Comparison of ENCODE assay signal across 9 mouse cellular contexts in the genomic region with DNA sequence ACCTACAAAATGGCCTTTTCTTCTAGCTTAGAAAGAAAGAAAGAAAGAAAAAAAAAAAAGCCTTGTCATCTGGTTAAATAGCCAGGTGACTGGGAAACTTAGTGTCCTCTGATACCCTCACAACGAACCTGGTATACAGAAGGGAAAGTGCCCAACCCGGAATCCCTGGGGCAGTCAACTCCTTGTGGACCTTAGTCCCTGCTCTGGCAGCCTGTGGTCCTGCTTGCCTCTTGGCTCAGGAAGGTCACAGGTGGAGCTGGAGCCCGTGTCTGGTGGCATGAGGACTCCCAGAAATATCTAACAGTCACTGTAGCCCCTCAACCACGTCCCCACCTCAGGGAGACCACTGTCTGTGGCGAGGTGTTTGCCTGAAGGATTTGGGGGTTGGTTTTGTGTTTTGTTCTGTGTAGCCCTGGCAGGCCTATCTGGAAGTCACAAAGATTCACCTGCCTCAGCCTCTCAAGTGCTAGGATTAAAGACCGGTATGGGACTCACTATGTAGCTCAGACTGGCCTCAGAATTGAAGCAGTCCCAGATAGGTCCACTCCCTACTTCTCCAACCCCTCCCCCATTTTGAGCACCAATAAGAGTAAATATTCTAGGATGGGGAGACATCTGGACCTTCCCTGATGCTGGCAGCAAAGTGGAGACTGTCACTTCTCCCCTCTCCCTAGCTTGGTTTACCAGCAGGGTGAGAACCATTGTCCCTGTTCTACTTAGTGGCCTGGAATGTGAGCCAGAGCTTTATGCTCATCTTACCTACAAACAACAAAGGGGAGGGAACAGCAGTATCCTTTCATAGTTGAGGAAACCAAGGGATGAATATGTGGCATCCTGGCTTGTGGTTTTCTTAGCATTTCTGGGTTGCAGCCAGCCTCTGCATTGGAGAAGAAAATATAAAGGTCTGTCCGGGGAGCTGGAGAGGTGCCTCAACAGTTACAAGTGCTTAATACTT. TPM values are rescaled to one million over a fixed set of nuclear protein-coding genes. Genes with fewer than 3 reads are reported as not detected.
DNase-seq lines count a peak whose midpoint lies in the region; ATAC-seq lines count a peak whose summit lies in the region.
"Had no signal": no experiment of that assay in that cellular context is flagged by ENCODE, and none has a peak within 500 bp of the region (broad histone marks: within the 10 kb centered on the region; RNA-seq: fewer than 3 reads in every experiment).

No protein-coding gene starts in this region.

- H3K4me1 ChIP-seq in lung, embryonic 16.5 days (replicated peaks; ENCODE audit: control insufficient read depth, insufficient read depth, low read length): peaks cover 36% of the 10 kb centered on the region
- H3K4me1 ChIP-seq in intestine, embryonic 16.5 days (ENCODE audit: control insufficient read depth, insufficient read depth, low read length): peaks cover 29% of the 10 kb centered on the region
- H3K4me1 ChIP-seq in liver, embryonic 15.5 days (replicated peaks): peaks cover 35% of the 10 kb centered on the region
- H3K4me1 ChIP-seq in hindbrain, embryonic 13.5 days (replicated peaks): peaks cover 26% of the 10 kb centered on the region

- no peak overlapping the region; the same call in 1 of the 2 replicates for H3K4me3 ChIP-seq in lung, embryonic 16.5 days (ENCODE audit: low read length)
- no peak overlapping the region for H3K4me3 ChIP-seq in intestine, embryonic 16.5 days (ENCODE audit: low read length)
- H3K4me3 ChIP-seq in liver, embryonic 15.5 days (replicated peaks): no peak overlapping the region
- H3K4me3 ChIP-seq in hindbrain, embryonic 13.5 days: no peak overlapping the region

- no peaks in the 10 kb centered on the region for H3K36me3 ChIP-seq in lung, embryonic 16.5 days (ENCODE audit: control insufficient read depth, insufficient read depth, low read length)
- H3K36me3 ChIP-seq in intestine, embryonic 16.5 days (ENCODE audit: control insufficient read depth, insufficient read depth, low read length): no peaks in the 10 kb centered on the region
- no peaks in the 10 kb centered on the region for H3K36me3 ChIP-seq in liver, embryonic 15.5 days (replicated peaks)
- no peaks in the 10 kb centered on the region for H3K36me3 ChIP-seq in hindbrain, embryonic 13.5 days

- H3K4me2 ChIP-seq in lung, embryonic 16.5 days (ENCODE audit: low read depth, low read length): peak overlapping the region; percentile 60; the same call in 1 of the 2 replicates
- H3K4me2 ChIP-seq in intestine, embryonic 16.5 days (ENCODE audit: low read depth, low read length): no peak overlapping the region; the same call in 1 of the 2 replicates
- peak overlapping the region; percentile 52; the same call in 1 of the 2 replicates for H3K4me2 ChIP-seq in liver, embryonic 15.5 days
- H3K4me2 ChIP-seq in hindbrain, embryonic 13.5 days: no peak overlapping the region

- H3K27ac ChIP-seq in lung, embryonic 16.5 days (ENCODE audit: low read length): peak overlapping the region; percentile 64
- no peak overlapping the region for H3K27ac ChIP-seq in intestine, embryonic 16.5 days (ENCODE audit: low read length)
- H3K27ac ChIP-seq in liver, embryonic 15.5 days (replicated peaks): no peak overlapping the region
- H3K27ac ChIP-seq in hindbrain, embryonic 13.5 days: no peak overlapping the region

- WGBS in lung, embryonic 16.5 days: 56% methylated on average over 7 of the region's 7 CpGs
- WGBS in intestine, embryonic 16.5 days: 61% methylated on average over 7 of the region's 7 CpGs
- 48% methylated on average over 7 of the region's 7 CpGs for WGBS in liver, embryonic 15.5 days (ENCODE audit: insufficient replicate concordance)
- WGBS in hindbrain, embryonic 13.5 days: 67% methylated on average over 7 of the region's 7 CpGs

- no peak overlapping the region for H3K9ac ChIP-seq in lung, embryonic 16.5 days (ENCODE audit: low read length)
- H3K9ac ChIP-seq in intestine, embryonic 16.5 days (ENCODE audit: low read depth, low read length): peak overlapping the region; percentile 62; the same call in 1 of the 2 replicates
- no peak overlapping the region for H3K9ac ChIP-seq in liver, embryonic 15.5 days
- H3K9ac ChIP-seq in hindbrain, embryonic 13.5 days: no peak overlapping the region

- no peaks in the 10 kb centered on the region for H3K27me3 ChIP-seq in lung, embryonic 16.5 days (ENCODE audit: control insufficient read depth, insufficient read depth, low read depth, low read length)
- H3K27me3 ChIP-seq in intestine, embryonic 16.5 days (replicated peaks; ENCODE audit: control insufficient read depth, insufficient read depth, low read length): no peaks in the 10 kb centered on the region
- peaks cover 35% of the 10 kb centered on the region for H3K27me3 ChIP-seq in liver, embryonic 15.5 days
- H3K27me3 ChIP-seq in hindbrain, embryonic 13.5 days: peaks cover 35% of the 10 kb centered on the region; the same call in 1 of the 2 replicates

- peak; percentile 70 for DNase-seq in cerebellum, adult 9-11 months
- no peak for DNase-seq in lung, adult 18-20 months

- no peak for ATAC-seq in cerebellum, adult (ENCODE audit: insufficient number of reproducible peaks, low FRiP score, low TSS enrichment)
- ATAC-seq in lung, embryonic 16.5 days (ENCODE audit: low read depth): no peak
- no peak for ATAC-seq in intestine, embryonic 16.5 days
- no peak for ATAC-seq in liver, embryonic 15.5 days (ENCODE audit: insufficient read depth)
- no peak for ATAC-seq in megakaryocyte, adult 5-6 weeks (ENCODE audit: poor library complexity, severe bottlenecking)
- no peak for ATAC-seq in hindbrain, embryonic 13.5 days (ENCODE audit: low FRiP score)
- ATAC-seq: inflammation-experienced regulatory T-cells, adult 6 months had no signal

- no peaks in the 10 kb centered on the region for H3K9me3 ChIP-seq in lung, embryonic 16.5 days (ENCODE audit: control insufficient read depth, low read length)
- H3K9me3 ChIP-seq in intestine, embryonic 16.5 days (ENCODE audit: control insufficient read depth, low read length): no peaks in the 10 kb centered on the region
- no peaks in the 10 kb centered on the region for H3K9me3 ChIP-seq in liver, embryonic 15.5 days (replicated peaks)
- H3K9me3 ChIP-seq in hindbrain, embryonic 13.5 days: no peaks in the 10 kb centered on the region

RNA-seq across cellular contexts. Expression of a gene that starts 21.4 kb away (rescaled TPM):
- polyA plus RNA-seq in lung, embryonic 16.5 days (2015; fragmentation: Nextera tagmentation; extraction: Ambion mirVana): 32.3 and 36.0 TPM in 2 replicates
- 25.3 and 28.6 TPM in 2 replicates for polyA plus RNA-seq in intestine, embryonic 16.5 days (2015; fragmentation: Nextera tagmentation; extraction: Ambion mirVana)
- 11.1 and 12.2 TPM in 2 replicates for polyA plus RNA-seq in liver, embryonic 15.5 days (2015; fragmentation: Nextera tagmentation; extraction: Ambion mirVana)
- total RNA-seq in megakaryocyte, adult 5-6 weeks (2015): 36.1 and 38.2 TPM in 2 replicates
- total RNA-seq in megakaryocyte, adult 5-6 weeks (2017): 20.3 and 23.8 TPM in 2 replicates
- 15.6 and 15.7 TPM in 2 replicates for polyA plus RNA-seq in hindbrain, embryonic 13.5 days (2015; fragmentation: Nextera tagmentation; extraction: Ambion mirVana)

RNA-seq across cellular contexts. Expression of a gene that starts 34.5 kb away (rescaled TPM):
- 146 and 148 TPM in 2 replicates for polyA plus RNA-seq in lung, embryonic 16.5 days (2015; fragmentation: Nextera tagmentation; extraction: Ambion mirVana)
- 119 and 122 TPM in 2 replicates for polyA plus RNA-seq in intestine, embryonic 16.5 days (2015; fragmentation: Nextera tagmentation; extraction: Ambion mirVana)
- 91.3 and 103 TPM in 2 replicates for polyA plus RNA-seq in liver, embryonic 15.5 days (2015; fragmentation: Nextera tagmentation; extraction: Ambion mirVana)
- 65.3 and 85.6 TPM in 2 replicates for total RNA-seq in megakaryocyte, adult 5-6 weeks (2015)
- 30.1 and 34.0 TPM in 2 replicates for total RNA-seq in megakaryocyte, adult 5-6 weeks (2017)
- 123 and 125 TPM in 2 replicates for polyA plus RNA-seq in hindbrain, embryonic 13.5 days (2015; fragmentation: Nextera tagmentation; extraction: Ambion mirVana)

RNA-seq across cellular contexts. Expression of a gene that starts 34.9 kb away (rescaled TPM):
- polyA plus RNA-seq in lung, embryonic 16.5 days (2015; fragmentation: Nextera tagmentation; extraction: Ambion mirVana): 171 and 180 TPM in 2 replicates
- 288 and 307 TPM in 2 replicates for polyA plus RNA-seq in intestine, embryonic 16.5 days (2015; fragmentation: Nextera tagmentation; extraction: Ambion mirVana)
- polyA plus RNA-seq in liver, embryonic 15.5 days (2015; fragmentation: Nextera tagmentation; extraction: Ambion mirVana): 98.9 and 107 TPM in 2 replicates
- total RNA-seq in megakaryocyte, adult 5-6 weeks (2015): 47.0 and 58.7 TPM in 2 replicates
- total RNA-seq in megakaryocyte, adult 5-6 weeks (2017): 82.3 and 89.4 TPM in 2 replicates
- polyA plus RNA-seq in hindbrain, embryonic 13.5 days (2015; fragmentation: Nextera tagmentation; extraction: Ambion mirVana): 237 and 248 TPM in 2 replicates

RNA-seq across cellular contexts. Expression of a gene that starts 35.0 kb away (rescaled TPM):
- 32.4 and 39.8 TPM in 2 replicates for polyA plus RNA-seq in lung, embryonic 16.5 days (2015; fragmentation: Nextera tagmentation; extraction: Ambion mirVana)
- polyA plus RNA-seq in intestine, embryonic 16.5 days (2015; fragmentation: Nextera tagmentation; extraction: Ambion mirVana): 12.5 and 14.5 TPM in 2 replicates
- polyA plus RNA-seq in liver, embryonic 15.5 days (2015; fragmentation: Nextera tagmentation; extraction: Ambion mirVana): 6.2 and 8.1 TPM in 2 replicates
- 3.1 and 3.3 TPM in 2 replicates for total RNA-seq in megakaryocyte, adult 5-6 weeks (2015)
- total RNA-seq in megakaryocyte, adult 5-6 weeks (2017): 6.5 and 8.6 TPM in 2 replicates
- polyA plus RNA-seq in hindbrain, embryonic 13.5 days (2015; fragmentation: Nextera tagmentation; extraction: Ambion mirVana): 22.3 and 22.4 TPM in 2 replicates

Comparison
In these comparisons a context has a peak if more than half of its experiments do, and no peak if none do; other contexts are left out.
1. H3K4me2 ChIP-seq: peak in lung, embryonic 16.5 days (single experiment) and liver, embryonic 15.5 days (single experiment); none in intestine, embryonic 16.5 days (single experiment) and hindbrain, embryonic 13.5 days (single experiment).